Mouse (Mus musculus): Measurements from ENCODE around the gene Shisal2a. TPM values are rescaled to one million over a fixed set of nuclear protein-coding genes. Genes with fewer than 3 reads are reported as not detected.

Gene Shisal2a
- total and polyA plus RNA-seq, 3 experiments, result not detected

GRCm38 (mm10) chr4:108350819-108351218 lies 32.3 kb downstream of the Shisal2a start:
- TF ChIP-seq IRF4 (IDR thresholded peaks at IDR 0.05; ENCODE audit: low read depth, low read length) (no peak), GABPA (IDR thresholded peaks at IDR 0.05; ENCODE audit: insufficient replicate concordance, low read depth, low read length) (no peak), ELF1 (IDR thresholded peaks at IDR 0.05; ENCODE audit: low read depth, low read length) (no peak), NELFE (IDR thresholded peaks at IDR 0.05; ENCODE audit: low read depth, low read length) (no peak), RCOR1 (conservative IDR thresholded peaks at IDR 0.05; ENCODE audit: low read depth, low read length) (no peak), HCFC1 (IDR thresholded peaks at IDR 0.05; ENCODE audit: low read depth, low read length) (no peak), MAZ (IDR thresholded peaks at IDR 0.05; ENCODE audit: low read depth, low read length) (no peak), RAD21 (IDR thresholded peaks at IDR 0.05; ENCODE audit: low read depth, low read length) (no peak), MEF2A (IDR thresholded peaks at IDR 0.05; ENCODE audit: borderline replicate concordance, low read depth, low read length) (no peak), MYC (IDR thresholded peaks at IDR 0.05; ENCODE audit: low read depth, low read length) (no peak), USF2 (conservative IDR thresholded peaks at IDR 0.05; ENCODE audit: low read depth, low read length) (no peak), CHD2 (IDR thresholded peaks at IDR 0.05; ENCODE audit: low read length) (no peak), E2F4 (IDR thresholded peaks at IDR 0.05; ENCODE audit: insufficient replicate concordance, low read depth, low read length) (no peak), JUND (conservative IDR thresholded peaks at IDR 0.05; ENCODE audit: low read depth, low read length) (no peak), KAT2A (IDR thresholded peaks at IDR 0.05; ENCODE audit: insufficient replicate concordance, low read length) (no peak), ETS1 (conservative IDR thresholded peaks at IDR 0.05; ENCODE audit: low read depth, low read length) (no peak), SIN3A (IDR thresholded peaks at IDR 0.05; ENCODE audit: low read length) (no peak)
- no peak overlapping the region for H3K27ac ChIP-seq (ENCODE audit: insufficient read depth, low read depth)
- H3K27me3 ChIP-seq (replicated peaks), result no peaks in the 10 kb centered on the region
- in situ Hi-C loops (cut with MboI; ENCODE audit: low pct_ligation_motif_present, low pct_unique_long_range_greater_than_20kb, low sequenced_read_pairs), result no loop called here
- DNase-seq (ENCODE audit: extremely low read depth), result no peak
- no peaks in the 10 kb centered on the region for H3K36me3 ChIP-seq (replicated peaks in 1 of 2; ENCODE audit: control insufficient read depth in 1 of 2, insufficient read depth in 1 of 2, low read length in 1 of 2)
- no peaks in the 10 kb centered on the region for H3K9me3 ChIP-seq (replicated peaks; ENCODE audit: low read length)
- no peak overlapping the region for H3K4me3 ChIP-seq (replicated peaks in 1 of 3; ENCODE audit: low read depth in 2 of 3, low read length in 2 of 3, poor library complexity in 1 of 3)
- no peaks in the 10 kb centered on the region for H3K79me2 ChIP-seq (replicated peaks; ENCODE audit: control insufficient read depth, extremely low read depth, insufficient read depth, poor library complexity, severe bottlenecking)
- dilution Hi-C loops (cut with MboI; ENCODE audit: extremely low pct_ligation_motif_present, extremely low pct_unique_long_range_greater_than_20kb, low sequenced_read_pairs), result no loop called here
- no peak overlapping the region for H3K4me2 ChIP-seq (ENCODE audit: insufficient read depth, low read depth, poor library complexity, severe bottlenecking)
- H3K9ac ChIP-seq (ENCODE audit: insufficient read depth, low read depth), result no peak overlapping the region
- H3K4me1 ChIP-seq (ENCODE audit: control insufficient read depth in 1 of 2, insufficient read depth in 2 of 2), result peaks cover 8 to 59% of the 10 kb centered on the region in 2 experiments

GRCm38 (mm10) chr4:108349836-108350547 lies 33.2 kb downstream of the Shisal2a start:
- Histone ChIP-seq H3K4me3 (replicated peaks in 1 of 3; ENCODE audit: low read depth in 2 of 3, low read length in 2 of 3, poor library complexity in 1 of 3) (no peak overlapping the region), H3K9ac (ENCODE audit: insufficient read depth, low read depth) (no peak overlapping the region), H3K36me3 (replicated peaks in 1 of 2; ENCODE audit: control insufficient read depth in 1 of 2, insufficient read depth in 1 of 2, low read length in 1 of 2) (no peaks in the 10 kb centered on the region), H3K79me2 (replicated peaks; ENCODE audit: control insufficient read depth, extremely low read depth, insufficient read depth, poor library complexity, severe bottlenecking) (no peaks in the 10 kb centered on the region), H3K27me3 (replicated peaks) (no peaks in the 10 kb centered on the region), H3K9me3 (replicated peaks; ENCODE audit: low read length) (no peaks in the 10 kb centered on the region), H3K4me1 (ENCODE audit: control insufficient read depth in 1 of 2, insufficient read depth in 2 of 2) (peaks cover 8 to 56% of the 10 kb centered on the region in 2 experiments), H3K27ac (ENCODE audit: insufficient read depth, low read depth) (no peak overlapping the region), H3K4me2 (ENCODE audit: insufficient read depth, low read depth, poor library complexity, severe bottlenecking) (no peak overlapping the region)
- in situ Hi-C loops (cut with MboI; ENCODE audit: low pct_ligation_motif_present, low pct_unique_long_range_greater_than_20kb, low sequenced_read_pairs), result loop anchor here (25.0 kb wide), 1 partner anchor 212 kb away; no protein-coding TSS in a partner anchor
- dilution Hi-C loops (cut with MboI; ENCODE audit: extremely low pct_ligation_motif_present, extremely low pct_unique_long_range_greater_than_20kb, low sequenced_read_pairs), result no loop called here
- no peak for DNase-seq (ENCODE audit: extremely low read depth)
- TF ChIP-seq SIN3A (IDR thresholded peaks at IDR 0.05; ENCODE audit: low read length) (no peak), CHD1 (IDR thresholded peaks at IDR 0.05; ENCODE audit: low read depth, low read length) (no peak), USF2 (conservative IDR thresholded peaks at IDR 0.05; ENCODE audit: low read depth, low read length) (no peak), GABPA (IDR thresholded peaks at IDR 0.05; ENCODE audit: insufficient replicate concordance, low read depth, low read length) (no peak), UBTF (IDR thresholded peaks at IDR 0.05; ENCODE audit: low read depth, low read length) (no peak), BHLHE40 (IDR thresholded peaks at IDR 0.05; ENCODE audit: low read depth, low read length) (no peak), KAT2A (IDR thresholded peaks at IDR 0.05; ENCODE audit: insufficient replicate concordance, low read length) (no peak), MXI1 (IDR thresholded peaks at IDR 0.05; ENCODE audit: low read depth, low read length) (no peak), ZKSCAN1 (IDR thresholded peaks at IDR 0.05; ENCODE audit: borderline replicate concordance, low read depth, low read length) (no peak), NELFE (IDR thresholded peaks at IDR 0.05; ENCODE audit: low read depth, low read length) (no peak), JUN (IDR thresholded peaks at IDR 0.05; ENCODE audit: insufficient read depth, low read depth, low read length) (no peak), EP300 (IDR thresholded peaks at IDR 0.05; ENCODE audit: low read length) (no peak), E2F4 (IDR thresholded peaks at IDR 0.05; ENCODE audit: insufficient replicate concordance, low read depth, low read length) (no peak), MEF2A (IDR thresholded peaks at IDR 0.05; ENCODE audit: borderline replicate concordance, low read depth, low read length) (no peak), POLR2A (IDR thresholded peaks at IDR 0.05; ENCODE audit: low read depth, low read length) (no peak), POLR2AphosphoS2 (IDR thresholded peaks at IDR 0.05; ENCODE audit: low read depth, low read length) (no peak)

Measured in CH12.LX (cell line).